Mouse (Mus musculus) limb, embryonic 13.5 days (tissue): ENCODE measurements at regions not wholly inside any gene's neighbourhood (a gene's known extent, or its start where the extent isn't known, plus 50 kb on each side); places are given as distances from the start of the nearest gene placed in this dataset.
A peak's percentile ranks its signal among the peaks of the same experiment; 100 is the strongest.

Experiments used
- ATAC-seq: fragments of 200-750 bp; cut with Nextera tagmentation; 2 replicates; pipeline ENCODE4 v1.8.0; 2017; ENCODE audit warnings: low read depth, moderate number of reproducible peaks, moderate TSS enrichment; ENCODE audit not compliant: low FRiP score
- H3K27ac ChIP-seq: fragments of 300-500 bp; sonication (generic); 2 replicates; pipeline ENCODE4 v1.5.1; 2015; ENCODE audit warnings: inconsistent platforms, mild to moderate bottlenecking, moderate library complexity
- H3K27me3 ChIP-seq: fragments of 300-500 bp; sonication (generic); 2 replicates; pipeline ENCODE4 v1.6.1; 2015; ENCODE audit warnings: mild to moderate bottlenecking, inconsistent platforms
- H3K36me3 ChIP-seq: fragments of 300-500 bp; sonication (generic); 2 replicates; pipeline ENCODE4 v1.6.1; 2015; ENCODE audit warnings: inconsistent platforms, mild to moderate bottlenecking, moderate library complexity
- H3K4me1 ChIP-seq: fragments of 300-500 bp; sonication (generic); 2 replicates; pipeline ENCODE4 v1.6.1; 2015; ENCODE audit warnings: inconsistent platforms
- H3K4me2 ChIP-seq: fragments of 300-500 bp; sonication (generic); replicated peaks from 2 replicates; pipeline ENCODE4 v1.6.1; 2015; ENCODE audit warnings: inconsistent platforms, mild to moderate bottlenecking, moderate library complexity
- H3K4me3 ChIP-seq: fragments of 300-500 bp; sonication (generic); 2 replicates; pipeline ENCODE4 v1.5.1; 2015; ENCODE audit warnings: moderate library complexity, mild to moderate bottlenecking, inconsistent platforms
- H3K9ac ChIP-seq: fragments of 300-500 bp; sonication (generic); 2 replicates; pipeline ENCODE4 v1.6.1; 2015; ENCODE audit warnings: mild to moderate bottlenecking, inconsistent platforms
- H3K9me3 ChIP-seq: fragments of 300-500 bp; sonication (generic); 2 replicates; pipeline ENCODE4 v1.6.1; 2016; ENCODE audit warnings: inconsistent platforms
- WGBS: fragments of 180-500 bp; shearing (Covaris S2); methylation state at CpG from one replicate; pipeline ENCODE4 v1.1.7; 2015; 5-methylcytosine and 5-hydroxymethylcytosine counted together

DNA sequence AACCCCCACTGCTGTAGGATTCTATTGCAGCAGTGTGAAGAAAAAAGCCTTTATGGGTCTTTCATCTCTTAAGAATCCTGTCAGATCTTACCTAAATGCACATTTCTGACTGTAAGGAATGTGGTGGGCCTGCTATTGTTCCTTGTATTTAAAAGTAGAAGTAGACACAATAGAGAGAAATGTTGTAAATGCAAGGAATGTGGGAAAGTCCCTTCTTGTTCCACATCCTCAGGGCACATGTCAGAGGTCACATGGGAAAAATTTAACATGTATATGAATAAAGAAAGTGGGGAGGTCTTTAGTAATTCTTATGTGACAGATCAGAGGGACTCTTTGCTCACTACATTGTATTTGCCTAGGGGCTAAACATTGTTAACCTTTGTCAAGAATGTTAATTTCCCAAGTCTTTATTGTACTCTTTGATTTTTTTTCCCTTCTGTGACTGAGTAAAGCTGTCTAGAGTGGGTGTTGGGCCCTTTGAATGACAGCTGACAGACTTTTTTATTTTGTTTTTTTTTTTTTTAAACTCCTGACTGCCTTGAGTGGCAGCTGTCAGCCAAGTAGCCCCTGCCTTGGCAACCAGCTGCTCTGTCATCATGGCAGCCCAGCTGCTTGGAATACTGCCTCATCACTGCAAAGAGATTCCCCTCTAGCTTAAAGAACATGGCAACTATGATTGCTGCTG, 117.9 kb downstream of the Icos start:
- Histone ChIP-seq H3K9ac (no peak overlapping the region), H3K4me2 (no peak overlapping the region)

DNA sequence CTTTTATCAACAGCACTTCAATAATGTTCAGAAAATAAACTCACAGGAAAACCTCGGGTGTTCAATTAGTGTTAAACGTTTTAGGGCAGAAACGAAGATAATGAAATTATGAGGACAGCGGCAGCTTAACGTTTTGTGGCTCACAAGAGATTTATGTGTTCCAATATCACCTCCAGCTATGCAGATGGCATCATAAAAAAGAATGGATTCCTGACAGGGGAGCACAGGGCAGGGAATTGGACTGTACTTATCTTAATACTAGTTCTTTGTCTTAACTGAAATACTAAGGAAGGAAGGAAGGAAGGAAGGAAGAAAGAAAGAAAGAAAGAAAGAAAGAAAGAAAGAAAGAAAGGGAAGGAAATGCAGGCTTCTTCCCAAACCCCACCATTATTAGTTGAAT, 121.6 kb downstream of the Icos start:
- Histone ChIP-seq H3K4me3 (no peak overlapping the region), H3K9ac (no peak overlapping the region), H3K4me2 (no peak overlapping the region), H3K4me1 (peaks cover 31% of the 10 kb centered on the region), H3K27ac (no peak overlapping the region), H3K27me3 (no peaks in the 10 kb centered on the region), H3K36me3 (no peaks in the 10 kb centered on the region), H3K9me3 (no peaks in the 10 kb centered on the region)
- 13% methylated on average over 5 of the region's 5 CpGs for WGBS
- ATAC-seq, result no peak

More for the DNA sequence above, 117.9 kb downstream of the Icos start:
- no peaks in the 10 kb centered on the region for H3K27me3 ChIP-seq
- H3K4me1 ChIP-seq, result peaks cover 13% of the 10 kb centered on the region
- ATAC-seq, result no peak
- H3K4me3 ChIP-seq, result no peak overlapping the region
- no peak overlapping the region for H3K27ac ChIP-seq
- no peaks in the 10 kb centered on the region for H3K36me3 ChIP-seq
- no peaks in the 10 kb centered on the region for H3K9me3 ChIP-seq

DNA sequence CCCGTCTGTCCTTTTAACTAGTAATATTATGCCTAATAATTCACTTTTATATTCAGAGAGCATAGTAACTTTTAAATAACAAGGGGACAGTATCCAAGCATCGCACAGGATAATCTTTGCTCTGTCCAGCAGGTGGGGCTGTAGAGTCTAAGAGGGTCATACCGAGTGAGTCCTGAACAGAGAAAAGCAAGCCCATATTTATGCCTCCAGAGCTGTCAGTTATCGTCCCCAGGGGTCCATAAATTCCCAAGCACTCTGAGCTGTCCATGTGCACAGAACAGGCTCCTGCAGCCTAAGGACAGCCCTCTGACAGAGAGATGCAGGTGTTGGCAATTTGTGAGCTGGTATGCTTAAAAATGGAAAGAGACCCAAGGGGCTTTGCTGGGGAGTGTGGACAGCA, 124.0 kb downstream of the Icos start:
- H3K27ac ChIP-seq, result no peak overlapping the region
- H3K9me3 ChIP-seq, result no peaks in the 10 kb centered on the region
- no peaks in the 10 kb centered on the region for H3K36me3 ChIP-seq
- no peak overlapping the region for H3K4me2 ChIP-seq
- no peak overlapping the region for H3K9ac ChIP-seq
- H3K4me1 ChIP-seq, result peaks cover 28% of the 10 kb centered on the region
- 33% methylated on average over 4 of the region's 4 CpGs for WGBS
- no peak overlapping the region for H3K4me3 ChIP-seq
- ATAC-seq, result peak; percentile 78; the same call in 1 of the 2 replicates
- H3K27me3 ChIP-seq, result no peaks in the 10 kb centered on the region

DNA sequence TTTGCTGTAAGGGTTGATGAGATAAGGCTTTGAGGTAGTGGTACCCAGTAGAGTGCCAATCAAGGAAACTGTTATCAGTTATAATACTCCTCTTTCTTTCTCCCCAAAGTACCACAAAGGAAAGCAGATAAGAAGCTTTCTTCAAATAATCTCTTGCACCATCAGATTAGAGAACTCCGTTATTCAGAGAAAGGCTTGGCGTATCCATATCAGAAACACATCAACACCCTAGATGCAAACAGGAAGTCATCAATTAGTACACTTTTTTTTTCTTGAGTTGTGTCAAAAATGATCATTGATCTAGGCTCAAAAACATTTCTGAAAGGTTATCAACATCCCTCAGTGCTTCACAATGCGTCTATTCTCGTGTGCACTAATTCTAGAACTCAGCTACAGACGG, 124.6 kb downstream of the Icos start:
- H3K9me3 ChIP-seq, result no peaks in the 10 kb centered on the region
- H3K27me3 ChIP-seq, result no peaks in the 10 kb centered on the region
- WGBS, result 66% methylated on average over 5 of the region's 5 CpGs
- H3K27ac ChIP-seq, result no peak overlapping the region
- H3K9ac ChIP-seq, result no peak overlapping the region
- no peak overlapping the region for H3K4me2 ChIP-seq
- ATAC-seq, result no peak
- peaks cover 28% of the 10 kb centered on the region for H3K4me1 ChIP-seq
- no peaks in the 10 kb centered on the region for H3K36me3 ChIP-seq
- H3K4me3 ChIP-seq, result no peak overlapping the region

DNA sequence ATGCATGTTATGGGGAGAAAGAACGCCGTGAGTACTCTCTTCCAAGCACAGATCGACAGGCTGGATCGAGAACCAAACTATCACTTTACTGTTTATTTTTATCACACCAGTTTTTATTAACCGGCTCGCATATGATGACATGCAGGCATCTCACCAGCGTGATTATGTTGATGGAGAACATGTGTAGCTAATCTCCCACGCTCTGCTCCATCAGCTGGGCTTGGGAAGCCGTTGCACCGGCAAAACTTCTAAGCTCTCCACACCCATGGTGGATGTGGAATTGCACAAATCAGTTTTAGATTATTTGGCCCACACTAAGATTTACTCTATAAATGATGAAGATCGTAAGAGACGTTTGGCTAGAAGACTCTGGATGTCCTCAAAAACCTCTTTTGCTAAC, 125.9 kb downstream of the Icos start:
- peaks cover 28% of the 10 kb centered on the region for H3K4me1 ChIP-seq
- H3K4me2 ChIP-seq, result 0 out of 2 replicates have a peak overlapping the region, but pooled peaks have one; percentile 14
- 24% methylated on average over 12 of the region's 12 CpGs for WGBS
- no peak overlapping the region for H3K4me3 ChIP-seq
- no peak overlapping the region for H3K9ac ChIP-seq
- H3K27me3 ChIP-seq, result no peaks in the 10 kb centered on the region
- H3K27ac ChIP-seq, result no peak overlapping the region
- H3K9me3 ChIP-seq, result no peaks in the 10 kb centered on the region
- ATAC-seq, result no peak
- no peaks in the 10 kb centered on the region for H3K36me3 ChIP-seq

DNA sequence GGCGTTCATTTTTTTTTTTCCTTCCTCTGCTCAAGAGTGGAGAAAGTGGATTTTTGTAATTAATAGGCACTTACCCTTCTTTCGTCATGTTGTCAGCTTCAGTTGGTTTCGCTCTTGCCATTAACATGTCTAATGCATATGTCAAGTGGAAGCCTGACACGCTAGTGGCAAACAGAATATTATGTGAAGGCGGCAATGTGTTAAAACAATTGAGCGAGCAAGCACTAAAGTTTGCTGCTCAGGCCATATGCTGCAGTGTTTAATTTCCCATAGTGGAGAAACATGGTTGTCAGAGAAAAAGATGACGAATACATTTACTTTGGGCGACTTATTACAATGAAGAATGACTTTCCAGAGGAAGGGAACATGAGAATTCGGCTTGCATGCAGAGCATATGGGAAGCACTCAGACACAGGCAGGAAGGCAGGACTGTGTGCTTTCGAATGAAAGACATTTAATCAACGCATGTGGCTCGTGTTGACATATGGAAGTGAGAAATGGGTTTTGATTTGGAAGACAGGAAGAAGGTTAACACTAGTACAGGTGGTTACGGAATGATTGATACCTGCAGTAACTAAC, 134.1 kb downstream of the Icos start:
- H3K4me2 ChIP-seq, result no peak overlapping the region
- H3K4me3 ChIP-seq, result no peak overlapping the region
- peaks cover 3% of the 10 kb centered on the region; the same call in 1 of the 2 replicates for H3K27me3 ChIP-seq
- WGBS, result 63% methylated on average over 13 of the region's 13 CpGs
- no peak overlapping the region for H3K27ac ChIP-seq
- H3K4me1 ChIP-seq, result no peaks in the 10 kb centered on the region
- ATAC-seq, result no peak
- no peaks in the 10 kb centered on the region for H3K36me3 ChIP-seq
- no peaks in the 10 kb centered on the region for H3K9me3 ChIP-seq
- no peak overlapping the region for H3K9ac ChIP-seq

DNA sequence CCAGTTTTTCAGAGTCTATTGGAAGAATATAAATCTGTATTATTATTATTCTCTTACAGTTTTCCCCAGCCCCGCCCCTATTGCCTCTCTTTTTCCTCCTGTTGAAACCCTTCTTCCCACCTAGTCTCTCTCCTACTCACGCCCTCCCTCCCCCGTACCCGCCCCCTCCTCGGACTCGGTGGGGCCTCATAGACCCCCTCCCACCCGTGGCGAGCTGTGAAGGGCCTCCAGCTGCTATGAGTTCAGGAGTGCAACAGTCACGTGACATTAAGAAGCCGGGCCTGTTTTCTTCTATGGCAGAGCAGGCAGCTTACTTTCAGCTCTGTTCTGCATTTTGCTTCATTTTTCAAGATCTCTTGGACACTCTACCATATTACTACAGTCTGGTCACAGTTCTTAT, 139.8 kb downstream of the Icos start:
- H3K4me3 ChIP-seq, result no peak overlapping the region
- no peaks in the 10 kb centered on the region for H3K36me3 ChIP-seq
- ATAC-seq, result no peak
- H3K27ac ChIP-seq, result no peak overlapping the region
- 32% methylated on average over 10 of the region's 10 CpGs for WGBS
- H3K4me1 ChIP-seq, result no peaks in the 10 kb centered on the region
- H3K9me3 ChIP-seq, result no peaks in the 10 kb centered on the region
- H3K27me3 ChIP-seq, result peaks cover 3% of the 10 kb centered on the region; the same call in 1 of the 2 replicates
- no peak overlapping the region for H3K9ac ChIP-seq
- no peak overlapping the region for H3K4me2 ChIP-seq

DNA sequence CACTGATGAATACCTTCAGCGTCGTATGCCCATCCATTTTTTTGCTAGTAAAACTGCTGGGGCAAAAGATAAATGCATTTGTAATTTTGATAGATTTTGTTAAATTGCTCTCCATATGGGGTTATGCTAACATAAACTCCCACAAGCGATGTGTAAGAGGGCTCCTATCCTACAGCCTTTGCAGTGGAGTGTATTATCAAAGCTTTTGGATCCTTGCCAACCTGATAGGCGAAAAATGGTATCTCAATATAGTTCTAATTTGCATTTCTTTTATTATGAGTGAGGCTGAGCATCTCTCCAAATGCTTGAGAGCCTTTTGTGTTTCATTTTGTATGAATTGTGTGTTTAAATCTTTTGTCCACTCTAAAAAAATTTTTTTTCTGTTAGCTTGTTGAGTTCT, 140.3 kb downstream of the Icos start:
- Histone ChIP-seq H3K36me3 (no peaks in the 10 kb centered on the region), H3K4me2 (no peak overlapping the region), H3K9ac (no peak overlapping the region), H3K4me3 (no peak overlapping the region), H3K9me3 (no peaks in the 10 kb centered on the region), H3K27me3 (peaks cover 3% of the 10 kb centered on the region; the same call in 1 of the 2 replicates), H3K27ac (no peak overlapping the region), H3K4me1 (no peaks in the 10 kb centered on the region)
- ATAC-seq, result no peak
- WGBS, result 86% methylated on average over 4 of the region's 4 CpGs

DNA sequence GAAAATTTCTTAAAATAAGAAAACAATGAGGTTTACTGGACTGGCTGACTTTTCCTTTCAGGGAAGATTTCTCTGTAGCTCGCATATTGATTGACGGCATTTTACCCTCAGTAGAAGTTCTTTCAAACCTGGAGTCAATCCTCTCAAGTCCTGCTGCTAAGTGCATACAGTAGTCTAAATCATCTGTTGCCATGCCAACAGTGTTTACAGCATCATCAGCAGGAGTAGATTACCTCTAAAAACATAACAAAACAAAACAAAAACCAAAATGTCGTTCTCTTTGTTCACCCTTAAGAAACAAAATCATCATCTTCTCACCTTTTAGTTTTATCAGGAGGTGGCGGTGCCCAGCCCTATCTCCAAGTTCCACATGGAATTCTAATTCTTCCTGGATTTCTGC, 143.8 kb downstream of the Icos start:
- H3K4me3 ChIP-seq, result no peak overlapping the region
- no peak overlapping the region for H3K9ac ChIP-seq
- no peaks in the 10 kb centered on the region for H3K27me3 ChIP-seq
- H3K9me3 ChIP-seq, result no peaks in the 10 kb centered on the region
- ATAC-seq, result no peak
- H3K4me2 ChIP-seq, result no peak overlapping the region
- peaks cover 7% of the 10 kb centered on the region; the same call in 1 of the 2 replicates for H3K4me1 ChIP-seq
- no peak overlapping the region for H3K27ac ChIP-seq
- WGBS, result 66% methylated on average over 4 of the region's 4 CpGs
- H3K36me3 ChIP-seq, result no peaks in the 10 kb centered on the region

DNA sequence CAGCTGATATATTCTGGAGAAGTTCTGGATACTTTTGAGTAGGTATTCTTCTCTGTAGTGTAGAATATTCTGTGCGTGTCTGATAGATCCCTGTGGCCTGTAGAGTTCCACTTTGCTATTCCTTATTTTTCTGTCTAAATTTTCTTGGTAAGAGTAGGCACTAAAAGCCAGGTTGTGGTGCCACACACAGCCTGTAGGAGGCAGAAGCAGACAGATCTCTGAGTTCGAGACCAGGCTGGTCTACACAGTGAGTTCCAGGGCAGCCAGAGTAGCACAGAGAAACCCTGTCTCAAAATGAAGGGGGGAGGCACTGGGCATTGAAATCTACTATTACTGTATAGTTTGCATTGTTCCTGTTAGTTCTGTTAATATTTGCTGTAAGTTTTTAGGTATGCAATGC, 147.4 kb downstream of the Icos start:
- H3K9me3 ChIP-seq, result no peaks in the 10 kb centered on the region

DNA sequence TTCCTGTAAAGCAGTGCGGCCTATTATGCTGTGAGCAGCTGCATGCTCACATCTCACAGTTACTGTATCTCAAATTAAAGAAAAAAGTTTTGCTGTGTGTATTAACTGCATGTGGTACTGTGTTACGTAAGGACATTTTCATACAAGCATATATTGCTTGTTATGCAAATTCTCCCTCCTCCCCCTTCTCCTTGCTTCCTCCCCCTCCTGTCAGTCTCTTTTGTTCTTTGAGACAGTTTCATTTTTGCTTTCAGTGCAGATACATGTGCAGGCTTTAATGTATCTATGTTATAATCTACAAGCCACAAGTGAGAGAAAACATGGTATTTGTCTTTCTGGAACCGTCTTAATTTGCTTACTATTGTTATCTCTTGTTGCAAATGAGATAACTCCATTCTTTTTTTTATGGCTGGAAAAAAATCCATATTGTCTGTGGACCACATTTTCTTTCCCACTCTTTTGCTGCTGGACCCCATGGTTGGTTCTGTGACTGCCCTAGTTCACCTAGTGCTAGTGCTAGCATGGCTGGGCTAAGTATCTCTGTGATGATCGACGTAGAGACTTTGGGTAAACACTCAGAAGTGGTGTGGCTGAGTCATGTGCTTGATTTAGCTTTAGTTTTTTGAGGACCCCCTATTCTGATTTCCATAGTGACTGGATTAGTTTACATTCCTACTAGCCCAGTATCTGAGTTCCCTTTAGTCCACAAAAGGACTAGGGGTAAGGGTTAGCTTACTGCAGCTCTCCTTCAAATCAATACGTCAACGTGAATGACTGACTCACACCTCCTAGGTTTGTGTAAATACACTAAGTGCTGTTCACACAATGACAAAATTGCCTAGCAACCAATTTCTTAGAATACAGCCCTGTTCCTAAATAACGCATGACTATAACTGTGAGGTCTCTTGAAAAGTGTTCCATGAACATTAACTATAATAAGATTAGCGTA, 158.1 kb downstream of the Icos start:
- Histone ChIP-seq H3K4me3 (no peak overlapping the region), H3K4me1 (peaks cover 24% of the 10 kb centered on the region), H3K9ac (no peak overlapping the region), H3K9me3 (no peaks in the 10 kb centered on the region), H3K27ac (no peak overlapping the region), H3K36me3 (no peaks in the 10 kb centered on the region), H3K4me2 (no peak overlapping the region), H3K27me3 (no peaks in the 10 kb centered on the region)
- 80% methylated on average over 9 of the region's 9 CpGs for WGBS
- ATAC-seq, result no peak

More for the DNA sequence above, 147.4 kb downstream of the Icos start:
- Histone ChIP-seq H3K36me3 (no peaks in the 10 kb centered on the region), H3K4me1 (peaks cover 7% of the 10 kb centered on the region; the same call in 1 of the 2 replicates), H3K9ac (no peak overlapping the region), H3K4me3 (no peak overlapping the region), H3K4me2 (no peak overlapping the region), H3K27me3 (no peaks in the 10 kb centered on the region), H3K27ac (no peak overlapping the region)
- 96% methylated on average over 2 of the region's 2 CpGs for WGBS
- no peak for ATAC-seq

DNA sequence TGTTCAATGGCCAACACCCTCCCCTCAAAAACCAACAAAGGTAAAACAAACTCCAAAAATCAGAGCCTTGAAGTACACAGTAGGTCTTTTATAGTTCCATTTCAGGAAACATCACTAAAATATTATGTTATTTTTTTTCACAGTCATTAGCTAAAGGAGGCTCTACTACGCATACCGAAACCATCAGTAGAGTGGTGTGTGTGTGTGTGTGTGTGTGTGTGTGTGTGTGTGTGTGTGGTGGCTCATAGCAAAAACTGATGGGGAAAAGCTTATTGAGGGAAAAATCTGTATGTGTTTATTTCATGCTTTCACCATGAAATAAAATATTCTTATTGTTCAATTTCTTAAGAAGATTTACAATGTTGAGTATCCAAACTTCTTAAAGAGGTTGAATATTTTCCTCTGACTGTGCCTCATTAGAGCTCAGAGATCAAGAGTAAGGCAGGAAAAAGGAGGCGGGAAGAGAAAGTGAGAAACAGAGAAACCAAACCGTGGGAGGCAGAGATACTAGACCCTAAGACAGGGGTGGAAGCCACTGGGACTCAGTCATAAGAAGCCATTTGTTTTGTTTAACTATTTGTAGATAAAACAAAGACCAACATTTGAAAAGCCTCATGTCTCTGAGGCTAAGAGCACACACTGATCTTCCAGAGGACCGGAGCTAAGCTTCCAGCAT, 159.6 kb downstream of the Icos start:
- Histone ChIP-seq H3K27me3 (no peaks in the 10 kb centered on the region), H3K9ac (no peak overlapping the region), H3K9me3 (no peaks in the 10 kb centered on the region), H3K4me1 (peaks cover 39% of the 10 kb centered on the region), H3K27ac (no peak overlapping the region), H3K4me3 (no peak overlapping the region), H3K36me3 (no peaks in the 10 kb centered on the region), H3K4me2 (no peak overlapping the region)
- 53% methylated on average over 5 of the region's 5 CpGs for WGBS
- ATAC-seq, result no peak
